Mouse (Mus musculus): Measurements from ENCODE around the gene Sbpl. TPM values are rescaled to one million over a fixed set of nuclear protein-coding genes. Genes with fewer than 3 reads are reported as not detected.

Gene Sbpl
- polyA plus RNA-seq, 1 experiment from 2014 or later = not detected

GRCm38 (mm10) chr17:23982912-23983311, 27.8 kb upstream of the Sbpl start:
- 57% methylated on average over 4 of the region's 4 CpGs for WGBS
- no peaks in the 10 kb centered on the region for H3K9me3 ChIP-seq (replicated peaks)
- ATAC-seq (replicated peaks; ENCODE audit: insufficient number of reproducible peaks, insufficient read depth, low FRiP score, low read depth) = no peak
- no peak overlapping the region for H3K4me3 ChIP-seq
- H3K27me3 ChIP-seq = no peaks in the 10 kb centered on the region
- H3K9ac ChIP-seq = no peak overlapping the region
- no peaks in the 10 kb centered on the region for H3K36me3 ChIP-seq
- H3K4me1 ChIP-seq (replicated peaks) = no peaks in the 10 kb centered on the region
- H3K4me2 ChIP-seq = no peak overlapping the region
- H3K27ac ChIP-seq = no peak overlapping the region

- H3K4me3 ChIP-seq = no peak within 1 kb of the TSS
- ATAC-seq (replicated peaks; ENCODE audit: insufficient number of reproducible peaks, insufficient read depth, low FRiP score, low read depth) = no peak
- no peaks in the 10 kb centered on the region for H3K9me3 ChIP-seq (replicated peaks)
- H3K27ac ChIP-seq = no peak within 1 kb of the TSS
- H3K9ac ChIP-seq = no peak within 1 kb of the TSS
- H3K36me3 ChIP-seq = no peaks in the 10 kb centered on the region
- H3K27me3 ChIP-seq = no peaks in the 10 kb centered on the region
- no peak within 1 kb of the TSS for H3K4me2 ChIP-seq
- no peaks in the 10 kb centered on the region for H3K4me1 ChIP-seq (replicated peaks)
- WGBS = 61% methylated on average over 10 of the region's 10 CpGs
These were observed 25.3 kb upstream of the Sbpl start, which contains the start of gene Prss30 for GRCm38 (mm10) chr17:23980297-23980909. Gene Prss30 (minus strand): TSS chr17:23980566.

GRCm38 (mm10) chr17:23979471-23979870, 24.4 kb upstream of the Sbpl start:
- Histone ChIP-seq H3K9me3 (replicated peaks) (no peaks in the 10 kb centered on the region), H3K4me1 (replicated peaks) (no peaks in the 10 kb centered on the region), H3K4me2 (no peak overlapping the region), H3K9ac (no peak overlapping the region), H3K27me3 (no peaks in the 10 kb centered on the region), H3K36me3 (no peaks in the 10 kb centered on the region), H3K4me3 (no peak overlapping the region), H3K27ac (no peak overlapping the region)
- no peak for ATAC-seq (replicated peaks; ENCODE audit: insufficient number of reproducible peaks, insufficient read depth, low FRiP score, low read depth)
- 50% methylated on average over 3 of the region's 3 CpGs for WGBS

- no peak overlapping the region for H3K4me2 ChIP-seq
- no peaks in the 10 kb centered on the region for H3K9me3 ChIP-seq (replicated peaks)
- H3K27ac ChIP-seq = no peak overlapping the region
- no peak overlapping the region for H3K4me3 ChIP-seq
- ATAC-seq (replicated peaks; ENCODE audit: insufficient number of reproducible peaks, insufficient read depth, low FRiP score, low read depth) = no peak
- no peaks in the 10 kb centered on the region for H3K4me1 ChIP-seq (replicated peaks)
- WGBS = 89% methylated on average over 4 of the region's 4 CpGs
- H3K36me3 ChIP-seq = no peaks in the 10 kb centered on the region
- no peak overlapping the region for H3K9ac ChIP-seq
- H3K27me3 ChIP-seq = no peaks in the 10 kb centered on the region
These were observed 21.6 kb upstream of the Sbpl start for GRCm38 (mm10) chr17:23976665-23977064.

- H3K9ac ChIP-seq = no peak overlapping the region
- no peaks in the 10 kb centered on the region for H3K27me3 ChIP-seq
- H3K9me3 ChIP-seq (replicated peaks) = no peaks in the 10 kb centered on the region
- H3K4me3 ChIP-seq = no peak overlapping the region
- ATAC-seq (replicated peaks; ENCODE audit: insufficient number of reproducible peaks, insufficient read depth, low FRiP score, low read depth) = no peak
- H3K36me3 ChIP-seq = no peaks in the 10 kb centered on the region
- no peak overlapping the region for H3K27ac ChIP-seq
- WGBS = 78% methylated on average over 9 of the region's 9 CpGs
- H3K4me1 ChIP-seq (replicated peaks) = no peaks in the 10 kb centered on the region
- H3K4me2 ChIP-seq = no peak overlapping the region
These were observed 16.2 kb upstream of the Sbpl start for GRCm38 (mm10) chr17:23971315-23971714.

- H3K4me2 ChIP-seq = no peak overlapping the region
- H3K4me1 ChIP-seq (replicated peaks) = no peaks in the 10 kb centered on the region
- H3K27ac ChIP-seq = no peak overlapping the region
- 14% methylated on average over 1 of the region's 1 CpGs for WGBS
- no peak for ATAC-seq (replicated peaks; ENCODE audit: insufficient number of reproducible peaks, insufficient read depth, low FRiP score, low read depth)
- H3K36me3 ChIP-seq = no peaks in the 10 kb centered on the region
- H3K9ac ChIP-seq = no peak overlapping the region
- H3K27me3 ChIP-seq = no peaks in the 10 kb centered on the region
- no peaks in the 10 kb centered on the region for H3K9me3 ChIP-seq (replicated peaks)
- no peak overlapping the region for H3K4me3 ChIP-seq
These were observed 14.2 kb upstream of the Sbpl start for GRCm38 (mm10) chr17:23969231-23969630.

- Histone ChIP-seq H3K27me3 (no peaks in the 10 kb centered on the region), H3K4me2 (no peak overlapping the region), H3K4me3 (no peak overlapping the region), H3K4me1 (replicated peaks) (no peaks in the 10 kb centered on the region), H3K36me3 (no peaks in the 10 kb centered on the region), H3K9ac (no peak overlapping the region), H3K27ac (no peak overlapping the region), H3K9me3 (replicated peaks) (no peaks in the 10 kb centered on the region)
- no peak for ATAC-seq (replicated peaks; ENCODE audit: insufficient number of reproducible peaks, insufficient read depth, low FRiP score, low read depth)
- WGBS = 50% methylated on average over 2 of the region's 2 CpGs
These were observed 13.7 kb upstream of the Sbpl start for GRCm38 (mm10) chr17:23968780-23969179.

- ATAC-seq (replicated peaks; ENCODE audit: insufficient number of reproducible peaks, insufficient read depth, low FRiP score, low read depth) = no peak
- 71% methylated on average over 10 of the region's 10 CpGs for WGBS
These were observed 11.8 kb upstream of the Sbpl start for GRCm38 (mm10) chr17:23966658-23967401.

GRCm38 (mm10) chr17:23965805-23966425, 10.8 kb upstream of the Sbpl start:
- H3K9ac ChIP-seq = no peak overlapping the region
- no peak for ATAC-seq (replicated peaks; ENCODE audit: insufficient number of reproducible peaks, insufficient read depth, low FRiP score, low read depth)
- no peaks in the 10 kb centered on the region for H3K27me3 ChIP-seq
- H3K36me3 ChIP-seq = no peaks in the 10 kb centered on the region
- H3K9me3 ChIP-seq (replicated peaks) = no peaks in the 10 kb centered on the region
- no peaks in the 10 kb centered on the region for H3K4me1 ChIP-seq (replicated peaks)
- H3K27ac ChIP-seq = no peak overlapping the region
- H3K4me2 ChIP-seq = no peak overlapping the region
- no peak overlapping the region for H3K4me3 ChIP-seq
- 38% methylated on average over 6 of the region's 6 CpGs for WGBS

More at GRCm38 (mm10) chr17:23966658-23967401, 11.8 kb upstream of the Sbpl start:
- Histone ChIP-seq H3K9me3 (replicated peaks) (no peaks in the 10 kb centered on the region), H3K4me1 (replicated peaks) (no peaks in the 10 kb centered on the region), H3K36me3 (no peaks in the 10 kb centered on the region), H3K27ac (no peak overlapping the region), H3K27me3 (no peaks in the 10 kb centered on the region), H3K9ac (no peak overlapping the region), H3K4me3 (no peak overlapping the region), H3K4me2 (no peak overlapping the region)

GRCm38 (mm10) chr17:23961573-23962122, 6.6 kb upstream of the Sbpl start:
- Histone ChIP-seq H3K9ac (no peak overlapping the region), H3K9me3 (replicated peaks) (no peaks in the 10 kb centered on the region), H3K4me3 (no peak overlapping the region), H3K27me3 (no peaks in the 10 kb centered on the region), H3K36me3 (no peaks in the 10 kb centered on the region), H3K27ac (no peak overlapping the region), H3K4me2 (no peak overlapping the region), H3K4me1 (replicated peaks) (no peaks in the 10 kb centered on the region)
- ATAC-seq (replicated peaks; ENCODE audit: insufficient number of reproducible peaks, insufficient read depth, low FRiP score, low read depth) = no peak
- 64% methylated on average over 4 of the region's 4 CpGs for WGBS

GRCm38 (mm10) chr17:23960084-23960738, 5.1 kb upstream of the Sbpl start:
- H3K36me3 ChIP-seq = no peaks in the 10 kb centered on the region
- 33% methylated on average over 3 of the region's 3 CpGs for WGBS
- no peak overlapping the region for H3K4me2 ChIP-seq
- H3K4me3 ChIP-seq = no peak overlapping the region
- no peak overlapping the region for H3K9ac ChIP-seq
- H3K9me3 ChIP-seq (replicated peaks) = no peaks in the 10 kb centered on the region
- H3K4me1 ChIP-seq (replicated peaks) = no peaks in the 10 kb centered on the region
- H3K27ac ChIP-seq = no peak overlapping the region
- peak; percentile 67; the same call in 1 of the 2 replicates for ATAC-seq (replicated peaks; ENCODE audit: insufficient number of reproducible peaks, insufficient read depth, low FRiP score, low read depth)
- H3K27me3 ChIP-seq = 0 out of 2 replicates have a peak, but pooled peaks cover 3% of the 10 kb centered on the region
